Mouse (Mus musculus): Measurements from ENCODE around the gene Zfp462. TPM values are rescaled to one million over a fixed set of nuclear protein-coding genes. Genes with fewer than 3 reads are reported as not detected.

Zfp462 gene
- polyA plus RNA-seq, 1 experiment from 2014 or later, result 0.09 TPM

- 52% methylated on average over 8 of the region's 8 CpGs for WGBS (ENCODE audit: insufficient replicate concordance)
- ATAC-seq (ENCODE audit: low read depth), result no peak
These were observed 95.6 kb downstream of the Zfp462 start for GRCm38 (mm10) chr4:55040258-55040964.

GRCm38 (mm10) chr4:55041106-55041730, 96.4 kb downstream of the Zfp462 start:
- WGBS (ENCODE audit: insufficient replicate concordance), result 61% methylated on average over 6 of the region's 6 CpGs
- Histone ChIP-seq H3K4me3 (ENCODE audit: low read depth, low read length) (no peak overlapping the region), H3K9me3 (replicated peaks; ENCODE audit: control insufficient read depth, low read length) (no peaks in the 10 kb centered on the region), H3K4me1 (ENCODE audit: control insufficient read depth, low read depth, low read length) (no peaks in the 10 kb centered on the region), H3K9ac (ENCODE audit: low read depth, low read length) (no peak overlapping the region), H3K27ac (ENCODE audit: low read length) (no peak overlapping the region), H3K36me3 (ENCODE audit: control insufficient read depth, insufficient read depth) (no peaks in the 10 kb centered on the region), H3K4me2 (ENCODE audit: low read depth, low read length) (no peak overlapping the region), H3K27me3 (ENCODE audit: control insufficient read depth, insufficient read depth, low read depth, low read length) (no peaks in the 10 kb centered on the region)
- ATAC-seq (ENCODE audit: low read depth), result no peak

More at GRCm38 (mm10) chr4:55040258-55040964, 95.6 kb downstream of the Zfp462 start:
- Histone ChIP-seq H3K4me1 (ENCODE audit: control insufficient read depth, low read depth, low read length) (no peaks in the 10 kb centered on the region), H3K4me2 (ENCODE audit: low read depth, low read length) (no peak overlapping the region), H3K36me3 (ENCODE audit: control insufficient read depth, insufficient read depth) (no peaks in the 10 kb centered on the region), H3K27me3 (ENCODE audit: control insufficient read depth, insufficient read depth, low read depth, low read length) (no peaks in the 10 kb centered on the region), H3K9me3 (replicated peaks; ENCODE audit: control insufficient read depth, low read length) (no peaks in the 10 kb centered on the region), H3K27ac (ENCODE audit: low read length) (no peak overlapping the region), H3K4me3 (ENCODE audit: low read depth, low read length) (no peak overlapping the region), H3K9ac (ENCODE audit: low read depth, low read length) (no peak overlapping the region)

- 54% methylated on average over 4 of the region's 4 CpGs for WGBS (ENCODE audit: insufficient replicate concordance)
These were observed 97.7 kb downstream of the Zfp462 start for GRCm38 (mm10) chr4:55042573-55042972.

GRCm38 (mm10) chr4:55047266-55047665, 102.4 kb downstream of the Zfp462 start:
- 68% methylated on average over 7 of the region's 7 CpGs for WGBS (ENCODE audit: insufficient replicate concordance)
- no peak overlapping the region for H3K4me3 ChIP-seq (ENCODE audit: low read depth, low read length)
- ATAC-seq (ENCODE audit: low read depth), result no peak

More at GRCm38 (mm10) chr4:55042573-55042972, 97.7 kb downstream of the Zfp462 start:
- Histone ChIP-seq H3K9me3 (replicated peaks; ENCODE audit: control insufficient read depth, low read length) (no peaks in the 10 kb centered on the region), H3K27ac (ENCODE audit: low read length) (no peak overlapping the region), H3K4me3 (ENCODE audit: low read depth, low read length) (no peak overlapping the region), H3K27me3 (ENCODE audit: control insufficient read depth, insufficient read depth, low read depth, low read length) (no peaks in the 10 kb centered on the region), H3K4me1 (ENCODE audit: control insufficient read depth, low read depth, low read length) (no peaks in the 10 kb centered on the region), H3K36me3 (ENCODE audit: control insufficient read depth, insufficient read depth) (no peaks in the 10 kb centered on the region), H3K9ac (ENCODE audit: low read depth, low read length) (no peak overlapping the region), H3K4me2 (ENCODE audit: low read depth, low read length) (no peak overlapping the region)
- ATAC-seq (ENCODE audit: low read depth), result no peak

GRCm38 (mm10) chr4:55049938-55050610, 105.2 kb downstream of the Zfp462 start:
- Histone ChIP-seq H3K4me1 (ENCODE audit: control insufficient read depth, low read depth, low read length) (no peaks in the 10 kb centered on the region), H3K9ac (ENCODE audit: low read depth, low read length) (no peak overlapping the region), H3K4me3 (ENCODE audit: low read depth, low read length) (no peak overlapping the region), H3K27ac (ENCODE audit: low read length) (no peak overlapping the region), H3K4me2 (ENCODE audit: low read depth, low read length) (no peak overlapping the region), H3K9me3 (replicated peaks; ENCODE audit: control insufficient read depth, low read length) (no peaks in the 10 kb centered on the region), H3K27me3 (ENCODE audit: control insufficient read depth, insufficient read depth, low read depth, low read length) (no peaks in the 10 kb centered on the region), H3K36me3 (ENCODE audit: control insufficient read depth, insufficient read depth) (no peaks in the 10 kb centered on the region)
- ATAC-seq (ENCODE audit: low read depth), result no peak
- 74% methylated on average over 16 of the region's 16 CpGs for WGBS (ENCODE audit: insufficient replicate concordance)

More at GRCm38 (mm10) chr4:55047266-55047665, 102.4 kb downstream of the Zfp462 start:
- Histone ChIP-seq H3K27me3 (ENCODE audit: control insufficient read depth, insufficient read depth, low read depth, low read length) (no peaks in the 10 kb centered on the region), H3K36me3 (ENCODE audit: control insufficient read depth, insufficient read depth) (no peaks in the 10 kb centered on the region), H3K4me1 (ENCODE audit: control insufficient read depth, low read depth, low read length) (no peaks in the 10 kb centered on the region), H3K27ac (ENCODE audit: low read length) (no peak overlapping the region), H3K9ac (ENCODE audit: low read depth, low read length) (no peak overlapping the region), H3K9me3 (replicated peaks; ENCODE audit: control insufficient read depth, low read length) (no peaks in the 10 kb centered on the region), H3K4me2 (ENCODE audit: low read depth, low read length) (no peak overlapping the region)

GRCm38 (mm10) chr4:55051345-55051744, 106.5 kb downstream of the Zfp462 start:
- no peaks in the 10 kb centered on the region for H3K27me3 ChIP-seq (ENCODE audit: control insufficient read depth, insufficient read depth, low read depth, low read length)
- no peak overlapping the region for H3K27ac ChIP-seq (ENCODE audit: low read length)
- 63% methylated on average over 4 of the region's 4 CpGs for WGBS (ENCODE audit: insufficient replicate concordance)
- H3K9ac ChIP-seq (ENCODE audit: low read depth, low read length), result no peak overlapping the region
- no peaks in the 10 kb centered on the region for H3K36me3 ChIP-seq (ENCODE audit: control insufficient read depth, insufficient read depth)
- ATAC-seq (ENCODE audit: low read depth), result no peak
- H3K9me3 ChIP-seq (replicated peaks; ENCODE audit: control insufficient read depth, low read length), result no peaks in the 10 kb centered on the region
- no peak overlapping the region for H3K4me3 ChIP-seq (ENCODE audit: low read depth, low read length)
- H3K4me1 ChIP-seq (ENCODE audit: control insufficient read depth, low read depth, low read length), result no peaks in the 10 kb centered on the region
- no peak overlapping the region for H3K4me2 ChIP-seq (ENCODE audit: low read depth, low read length)

GRCm38 (mm10) chr4:55052686-55053085, 107.8 kb downstream of the Zfp462 start:
- no peak for ATAC-seq (ENCODE audit: low read depth)
- WGBS (ENCODE audit: insufficient replicate concordance), result 79% methylated on average over 10 of the region's 10 CpGs
- Histone ChIP-seq H3K27ac (ENCODE audit: low read length) (no peak overlapping the region), H3K4me2 (ENCODE audit: low read depth, low read length) (no peak overlapping the region), H3K4me1 (ENCODE audit: control insufficient read depth, low read depth, low read length) (no peaks in the 10 kb centered on the region), H3K27me3 (ENCODE audit: control insufficient read depth, insufficient read depth, low read depth, low read length) (no peaks in the 10 kb centered on the region), H3K9ac (ENCODE audit: low read depth, low read length) (no peak overlapping the region), H3K9me3 (replicated peaks; ENCODE audit: control insufficient read depth, low read length) (no peaks in the 10 kb centered on the region), H3K4me3 (ENCODE audit: low read depth, low read length) (no peak overlapping the region), H3K36me3 (ENCODE audit: control insufficient read depth, insufficient read depth) (no peaks in the 10 kb centered on the region)

GRCm38 (mm10) chr4:55057666-55058455, 113.0 kb downstream of the Zfp462 start:
- Histone ChIP-seq H3K9ac (ENCODE audit: low read depth, low read length) (no peak overlapping the region), H3K4me3 (ENCODE audit: low read depth, low read length) (no peak overlapping the region), H3K4me1 (ENCODE audit: control insufficient read depth, low read depth, low read length) (no peaks in the 10 kb centered on the region), H3K4me2 (ENCODE audit: low read depth, low read length) (no peak overlapping the region), H3K27ac (ENCODE audit: low read length) (no peak overlapping the region), H3K9me3 (replicated peaks; ENCODE audit: control insufficient read depth, low read length) (no peaks in the 10 kb centered on the region), H3K27me3 (ENCODE audit: control insufficient read depth, insufficient read depth, low read depth, low read length) (no peaks in the 10 kb centered on the region), H3K36me3 (ENCODE audit: control insufficient read depth, insufficient read depth) (no peaks in the 10 kb centered on the region)
- 57% methylated on average over 10 of the region's 10 CpGs for WGBS (ENCODE audit: insufficient replicate concordance)
- ATAC-seq (ENCODE audit: low read depth), result no peak

Data from liver, embryonic 16.5 days (tissue).